Mouse (Mus musculus) natural killer cell, adult 2 months (primary cell): ENCODE measurements at regions not wholly inside any gene's neighbourhood (a gene's known extent, or its start where the extent isn't known, plus 50 kb on each side); places are given as distances from the start of the nearest gene placed in this dataset.
A peak's percentile ranks its signal among the peaks of the same experiment; 100 is the strongest.

Experiments
- DNase-seq, 2 experiments: peaks; one replicate each; pipeline ENCODE4 v3.0.0; 2022; ENCODE audit warnings: low spot score in 2 of 2

DNA sequence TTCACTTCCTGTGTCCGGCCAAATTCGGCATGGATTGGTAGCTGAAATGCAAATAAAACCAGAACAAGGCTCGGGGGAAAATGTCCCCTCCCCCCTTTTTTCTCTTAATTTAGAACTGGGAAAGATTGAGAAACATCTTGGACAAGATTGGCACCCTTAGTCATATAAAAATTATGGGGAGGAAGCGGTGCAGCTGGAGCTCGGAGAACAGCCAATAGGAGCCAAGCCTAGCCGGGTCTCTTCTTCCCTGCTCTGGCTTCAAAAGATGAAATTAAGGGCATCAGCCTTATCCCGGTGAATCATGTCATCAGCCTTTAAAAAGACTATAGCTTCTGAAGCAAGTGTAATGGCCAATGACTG is 213.3 kb upstream of the Amigo2 start:
- no peak for DNase-seq

DNA sequence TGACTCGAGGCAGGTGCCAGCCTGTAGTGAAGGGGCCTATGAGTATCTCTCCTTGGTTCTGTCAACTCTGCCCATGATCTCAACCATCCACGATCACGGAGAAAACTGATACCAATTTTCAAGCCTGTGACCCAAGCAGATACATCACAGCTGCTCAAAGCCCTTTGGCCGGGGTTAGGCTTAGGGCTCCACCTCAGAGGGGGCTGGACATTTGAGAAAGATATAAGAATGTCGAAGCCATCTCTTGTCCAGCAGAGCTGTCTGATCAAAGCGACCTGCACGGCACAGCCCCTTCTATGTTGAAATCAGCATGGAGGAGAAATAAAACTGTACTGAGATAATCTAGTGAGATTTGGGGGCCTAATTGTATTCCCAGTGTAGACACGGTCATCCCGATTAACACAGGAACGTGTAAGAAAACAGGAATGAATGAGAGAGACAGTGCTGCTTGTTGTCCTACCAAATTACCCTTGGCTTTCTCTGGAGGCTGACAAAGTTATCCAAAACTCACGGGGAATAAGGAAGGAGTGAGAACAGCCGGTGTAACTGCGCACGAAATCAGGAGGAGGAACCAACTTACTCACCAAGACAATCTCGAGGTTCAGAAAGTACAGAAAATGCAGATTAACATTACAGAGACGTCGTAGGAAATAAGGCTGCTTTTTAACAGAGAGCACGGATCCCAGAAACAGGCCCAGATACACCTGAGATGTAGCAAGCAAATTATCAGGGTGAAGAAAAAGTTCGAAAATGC is 212.7 kb upstream of the Amigo2 start:
- DNase-seq = no peak

DNA sequence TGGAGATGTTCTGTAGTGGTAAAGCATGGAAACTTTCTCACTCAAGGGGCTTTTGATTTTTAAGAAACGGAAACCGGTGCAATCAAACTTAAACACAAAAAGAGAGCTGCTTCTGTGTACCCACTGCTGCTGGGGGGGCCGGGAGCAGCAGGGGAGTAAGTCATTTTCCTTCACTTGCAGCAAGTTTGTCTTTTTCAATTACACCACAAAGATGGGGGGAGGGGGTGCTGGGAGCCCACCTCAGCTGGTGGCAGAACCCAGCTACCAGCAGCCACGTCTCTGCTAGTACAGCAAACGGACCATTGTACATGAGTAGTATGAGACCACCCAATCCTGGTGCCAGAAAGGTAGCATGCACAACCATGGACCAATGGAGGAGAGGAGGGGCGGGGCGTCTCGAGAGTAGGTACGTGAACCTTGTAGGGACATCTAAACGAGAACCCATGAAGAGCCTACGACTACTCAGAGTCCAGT is 211.7 kb upstream of the Amigo2 start:
- DNase-seq = peak in 1 of 2 experiments; percentile 76

GRCm38 (mm10) chr15:97458139-97458747 is 211.2 kb upstream of the Amigo2 start:
- DNase-seq = peak; percentile 17 to 37

- no peak for DNase-seq
Measured at GRCm38 (mm10) chr15:97457468-97457867, 210.4 kb upstream of the Amigo2 start.

DNA sequence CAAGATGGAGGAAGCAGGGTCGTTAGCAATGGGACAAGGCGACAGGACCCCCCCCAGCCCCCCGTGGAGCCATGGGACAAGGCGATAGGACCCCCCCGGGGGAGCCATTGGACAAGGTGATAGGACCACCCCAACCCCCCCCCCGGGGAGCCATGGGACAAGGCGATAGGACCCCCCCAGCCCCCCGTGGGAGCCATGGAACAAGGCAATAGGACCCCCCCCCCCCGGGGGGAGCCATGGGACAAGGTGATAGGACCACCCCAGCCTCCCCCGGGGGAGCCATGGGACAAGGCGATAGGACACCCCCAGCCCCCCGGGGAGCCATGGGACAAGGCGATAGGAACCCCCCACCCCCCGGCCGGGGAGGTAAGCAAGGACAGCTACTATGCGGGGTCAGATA is 209.9 kb upstream of the Amigo2 start:
- no peak for DNase-seq

DNA sequence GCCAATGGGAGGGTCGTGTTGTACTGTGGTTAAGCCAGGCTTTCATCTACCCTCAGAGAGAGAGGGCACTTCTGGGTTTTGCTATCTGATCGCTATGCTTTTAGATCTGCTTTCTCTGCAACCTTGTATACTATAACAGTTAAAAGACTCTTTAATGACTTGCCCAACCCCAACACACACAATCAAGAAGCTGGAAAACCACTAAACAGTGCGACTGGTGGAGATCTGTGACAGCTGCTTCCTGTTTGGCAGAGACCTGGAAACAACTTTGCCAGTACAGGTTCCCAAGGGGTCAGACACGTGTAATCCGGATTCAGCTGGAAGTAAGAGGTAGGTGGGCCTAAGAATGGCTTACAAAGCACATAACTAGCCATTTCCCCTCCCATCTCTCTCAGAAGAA is 208.6 kb upstream of the Amigo2 start:
- peak in 1 of 2 experiments; percentile 18 for DNase-seq

DNA sequence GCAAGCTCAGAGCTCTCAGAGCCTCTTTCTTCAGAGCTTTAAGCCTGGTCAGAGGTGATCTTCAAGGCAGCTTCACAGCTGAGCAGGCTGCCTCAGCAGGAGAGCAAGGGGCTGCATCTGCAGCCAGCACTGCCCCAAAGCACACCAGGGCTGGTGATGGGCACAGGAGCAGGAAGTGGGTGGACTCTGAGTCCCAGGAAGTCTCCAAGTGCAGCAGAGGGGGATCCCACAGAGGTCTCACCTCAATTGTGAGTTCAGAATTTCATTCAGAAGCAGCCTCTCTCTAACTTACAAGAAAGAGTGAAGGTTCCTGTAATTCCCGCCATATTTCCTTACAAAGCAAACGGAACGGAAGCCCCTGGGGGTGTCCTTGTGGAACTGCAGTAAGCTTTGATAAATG is 202.6 kb upstream of the Amigo2 start:
- DNase-seq = no peak

DNA sequence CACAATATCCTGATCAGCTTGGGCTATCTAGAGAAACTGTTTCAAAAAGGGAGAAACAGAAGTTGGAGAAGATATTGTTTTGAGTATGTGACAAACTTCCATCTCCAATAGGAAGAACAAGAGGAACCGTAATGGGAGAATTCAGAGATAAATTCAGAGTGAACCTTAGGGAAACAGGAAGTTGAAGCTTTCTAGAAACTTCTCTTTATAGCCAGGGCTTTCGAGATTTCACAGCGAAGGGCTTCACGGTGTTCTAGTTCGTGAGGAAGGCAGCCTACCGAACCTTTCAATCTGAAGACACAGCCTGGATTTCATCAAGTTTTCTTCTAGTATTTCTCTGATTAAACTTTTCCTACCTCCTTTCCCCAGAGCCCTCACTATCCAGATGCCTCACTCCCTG is 201.9 kb upstream of the Amigo2 start:
- DNase-seq = no peak

DNA sequence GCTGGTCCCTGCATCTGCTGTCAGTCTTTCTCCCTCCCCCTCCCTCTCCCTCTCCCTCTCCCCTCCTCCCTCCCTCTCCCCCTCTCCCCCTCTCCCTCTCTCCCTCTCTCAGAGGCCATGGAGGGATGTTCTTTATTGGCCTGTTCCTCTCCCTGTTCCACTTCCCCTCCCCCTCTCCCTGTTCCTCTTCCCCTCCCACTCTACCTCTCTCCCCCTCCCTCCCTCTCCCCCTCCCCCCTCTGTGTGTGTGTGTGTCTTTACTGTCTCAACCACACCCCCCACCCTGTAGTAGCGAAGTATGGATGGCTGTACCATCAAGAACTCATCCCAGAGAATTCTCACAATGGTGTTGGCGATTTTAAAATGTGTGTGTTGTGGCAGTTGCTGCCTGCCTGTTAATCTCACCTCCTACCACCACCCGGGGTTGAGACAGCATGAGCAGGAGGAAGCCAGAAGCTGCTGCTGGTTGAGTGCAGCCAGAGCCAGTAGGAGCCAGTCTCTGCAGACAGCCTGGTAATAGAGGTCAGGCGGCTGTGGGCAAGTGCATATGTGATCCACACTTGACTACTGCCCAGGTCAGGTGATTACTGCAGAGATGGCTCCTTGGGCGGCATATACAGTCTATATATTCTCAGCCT is 201.3 kb upstream of the Amigo2 start:
- no peak for DNase-seq

DNA sequence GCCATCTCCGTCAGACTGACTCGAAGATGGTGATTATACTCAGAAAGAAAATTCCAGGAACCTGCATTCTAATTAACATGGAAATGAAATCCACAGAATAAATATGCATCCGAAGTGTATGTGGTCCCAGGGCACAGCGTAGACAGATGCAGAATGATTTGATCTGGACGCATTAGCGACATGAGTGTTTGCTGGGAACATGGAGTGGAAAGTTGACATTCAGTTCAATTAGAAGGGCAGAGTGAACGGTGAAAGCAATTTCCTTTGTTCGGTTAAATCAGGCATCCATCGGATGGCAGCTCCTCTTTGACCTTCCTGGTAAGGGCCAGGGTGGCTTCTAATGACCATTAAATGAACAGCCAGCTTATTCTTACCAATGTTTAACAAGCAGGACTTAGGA is 199.1 kb upstream of the Amigo2 start:
- no peak for DNase-seq

DNA sequence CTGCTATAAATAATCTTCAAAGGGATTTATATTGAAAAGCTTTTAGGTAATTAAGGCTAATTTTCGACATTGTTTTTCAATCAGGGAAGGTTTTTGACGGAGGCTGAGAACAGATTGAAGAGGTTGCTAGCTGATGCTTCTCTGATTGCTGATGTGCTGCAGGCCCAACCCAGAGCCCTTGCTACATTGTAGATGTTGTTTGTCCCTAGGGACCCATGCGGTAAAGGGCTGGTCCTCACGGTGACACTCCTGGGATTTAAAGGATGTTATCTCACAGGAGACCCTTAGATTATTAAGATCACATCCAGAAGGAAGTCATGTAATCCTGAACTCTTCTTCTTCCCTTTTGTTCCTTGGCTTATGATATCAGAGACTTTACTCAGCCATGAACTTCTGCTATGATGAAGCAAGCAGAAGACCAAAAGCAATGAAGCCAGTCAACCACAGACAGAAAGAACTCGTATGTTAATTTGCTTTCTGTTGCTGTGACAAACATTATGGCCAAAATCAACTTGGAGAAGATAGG is 191.2 kb upstream of the Amigo2 start:
- peak in 1 of 2 experiments; percentile 30 for DNase-seq
